Mouse (Mus musculus): Measurements from ENCODE around the gene Adgrg6. TPM values are rescaled to one million over a fixed set of nuclear protein-coding genes. Genes with fewer than 3 reads are reported as not detected.

Adgrg6 gene
- 1.4 and 3.5 TPM in 2 replicates for polyA plus RNA-seq (2014; fragmentation: Nextera tagmentation; extraction: Ambion mirVana)

GRCm38 (mm10) chr10:14544941-14545717, at the start of gene Adgrg6:
Gene Adgrg6, minus strand, starts transcription at chr10:14545659.
- H3K9ac ChIP-seq (replicated peaks; ENCODE audit: low read length) = peak within 1 kb of the TSS; percentile 71
- no peak within 1 kb of the TSS for H3K27ac ChIP-seq (replicated peaks; ENCODE audit: low read depth, low read length)
- H3K4me3 ChIP-seq (ENCODE audit: low read depth, low read length) = peak within 1 kb of the TSS; percentile 74
- peak; percentile 74 for ATAC-seq (replicated peaks; ENCODE audit: insufficient number of reproducible peaks, low FRiP score, low TSS enrichment, low read depth)
- peak; percentile 36 for DNase-seq (ENCODE audit: low spot score)
- under 1% methylated on average over 71 of the region's 81 CpGs for WGBS
- H3K9me3 ChIP-seq (replicated peaks; ENCODE audit: control insufficient read depth, low read length) = no peaks in the 10 kb centered on the region
- H3K4me2 ChIP-seq (ENCODE audit: low read depth, low read length) = peak within 1 kb of the TSS; percentile 100
- peaks cover 6% of the 10 kb centered on the region for H3K27me3 ChIP-seq (ENCODE audit: control insufficient read depth, insufficient read depth, low read length)
- H3K4me1 ChIP-seq (ENCODE audit: control insufficient read depth, insufficient read depth, low read length) = no peaks in the 10 kb centered on the region
- H3K36me3 ChIP-seq (replicated peaks; ENCODE audit: control insufficient read depth, insufficient read depth, low read depth, low read length) = no peaks in the 10 kb centered on the region

- no peak overlapping the region for H3K4me3 ChIP-seq (ENCODE audit: low read depth, low read length)
- ATAC-seq (replicated peaks; ENCODE audit: insufficient number of reproducible peaks, low FRiP score, low TSS enrichment, low read depth) = no peak
- no peaks in the 10 kb centered on the region for H3K36me3 ChIP-seq (replicated peaks; ENCODE audit: control insufficient read depth, insufficient read depth, low read depth, low read length)
- no peak overlapping the region for H3K27ac ChIP-seq (replicated peaks; ENCODE audit: low read depth, low read length)
- H3K4me2 ChIP-seq (ENCODE audit: low read depth, low read length) = no peak overlapping the region
- H3K9ac ChIP-seq (replicated peaks; ENCODE audit: low read length) = no peak overlapping the region
- DNase-seq (ENCODE audit: low spot score) = no peak
- 100% methylated on average over 1 of the region's 1 CpGs for WGBS
- H3K9me3 ChIP-seq (replicated peaks; ENCODE audit: control insufficient read depth, low read length) = no peaks in the 10 kb centered on the region
- no peaks in the 10 kb centered on the region for H3K4me1 ChIP-seq (ENCODE audit: control insufficient read depth, insufficient read depth, low read length)
- no peaks in the 10 kb centered on the region for H3K27me3 ChIP-seq (ENCODE audit: control insufficient read depth, insufficient read depth, low read length)
Observed at GRCm38 (mm10) chr10:14592215-14592614, 46.8 kb upstream of the Adgrg6 start.

- H3K27ac ChIP-seq (replicated peaks; ENCODE audit: low read depth, low read length) = no peak overlapping the region
- no peaks in the 10 kb centered on the region for H3K27me3 ChIP-seq (ENCODE audit: control insufficient read depth, insufficient read depth, low read length)
- H3K36me3 ChIP-seq (replicated peaks; ENCODE audit: control insufficient read depth, insufficient read depth, low read depth, low read length) = no peaks in the 10 kb centered on the region
- ATAC-seq (replicated peaks; ENCODE audit: insufficient number of reproducible peaks, low FRiP score, low TSS enrichment, low read depth) (no peak), DNase-seq (ENCODE audit: low spot score) (no peak)
- H3K9ac ChIP-seq (replicated peaks; ENCODE audit: low read length) = no peak overlapping the region
- no peak overlapping the region for H3K4me3 ChIP-seq (ENCODE audit: low read depth, low read length)
- H3K4me1 ChIP-seq (ENCODE audit: control insufficient read depth, insufficient read depth, low read length) = no peaks in the 10 kb centered on the region
- 88% methylated on average over 2 of the region's 2 CpGs for WGBS
- H3K9me3 ChIP-seq (replicated peaks; ENCODE audit: control insufficient read depth, low read length) = no peaks in the 10 kb centered on the region
- no peak overlapping the region for H3K4me2 ChIP-seq (ENCODE audit: low read depth, low read length)
Observed at GRCm38 (mm10) chr10:14590816-14591215, 45.4 kb upstream of the Adgrg6 start.

GRCm38 (mm10) chr10:14589667-14590066, 44.2 kb upstream of the Adgrg6 start:
- H3K36me3 ChIP-seq (replicated peaks; ENCODE audit: control insufficient read depth, insufficient read depth, low read depth, low read length) = no peaks in the 10 kb centered on the region
- no peak for DNase-seq (ENCODE audit: low spot score)
- no peak overlapping the region for H3K9ac ChIP-seq (replicated peaks; ENCODE audit: low read length)
- H3K27me3 ChIP-seq (ENCODE audit: control insufficient read depth, insufficient read depth, low read length) = no peaks in the 10 kb centered on the region
- no peak overlapping the region for H3K4me3 ChIP-seq (ENCODE audit: low read depth, low read length)
- ATAC-seq (replicated peaks; ENCODE audit: insufficient number of reproducible peaks, low FRiP score, low TSS enrichment, low read depth) = no peak
- no peaks in the 10 kb centered on the region for H3K9me3 ChIP-seq (replicated peaks; ENCODE audit: control insufficient read depth, low read length)
- H3K4me1 ChIP-seq (ENCODE audit: control insufficient read depth, insufficient read depth, low read length) = no peaks in the 10 kb centered on the region
- H3K27ac ChIP-seq (replicated peaks; ENCODE audit: low read depth, low read length) = no peak overlapping the region
- no peak overlapping the region for H3K4me2 ChIP-seq (ENCODE audit: low read depth, low read length)
- WGBS = 90% methylated on average over 6 of the region's 6 CpGs

GRCm38 (mm10) chr10:14583496-14583895, 38.0 kb upstream of the Adgrg6 start:
- Histone ChIP-seq H3K27me3 (ENCODE audit: control insufficient read depth, insufficient read depth, low read length) (no peaks in the 10 kb centered on the region), H3K27ac (replicated peaks; ENCODE audit: low read depth, low read length) (no peak overlapping the region), H3K9ac (replicated peaks; ENCODE audit: low read length) (no peak overlapping the region), H3K4me3 (ENCODE audit: low read depth, low read length) (no peak overlapping the region), H3K4me1 (ENCODE audit: control insufficient read depth, insufficient read depth, low read length) (no peaks in the 10 kb centered on the region), H3K9me3 (replicated peaks; ENCODE audit: control insufficient read depth, low read length) (no peaks in the 10 kb centered on the region), H3K36me3 (replicated peaks; ENCODE audit: control insufficient read depth, insufficient read depth, low read depth, low read length) (no peaks in the 10 kb centered on the region), H3K4me2 (ENCODE audit: low read depth, low read length) (no peak overlapping the region)
- 92% methylated on average over 1 of the region's 1 CpGs for WGBS
- no peak for ATAC-seq (replicated peaks; ENCODE audit: insufficient number of reproducible peaks, low FRiP score, low TSS enrichment, low read depth)
- no peak for DNase-seq (ENCODE audit: low spot score)

- H3K27ac ChIP-seq (replicated peaks; ENCODE audit: low read depth, low read length) = no peak overlapping the region
- WGBS = 60% methylated on average over 4 of the region's 4 CpGs
- DNase-seq (ENCODE audit: low spot score) (peak; percentile 28), ATAC-seq (replicated peaks; ENCODE audit: insufficient number of reproducible peaks, low FRiP score, low TSS enrichment, low read depth) (no peak)
- no peak overlapping the region for H3K9ac ChIP-seq (replicated peaks; ENCODE audit: low read length)
- no peaks in the 10 kb centered on the region for H3K4me1 ChIP-seq (ENCODE audit: control insufficient read depth, insufficient read depth, low read length)
- no peak overlapping the region for H3K4me2 ChIP-seq (ENCODE audit: low read depth, low read length)
- no peaks in the 10 kb centered on the region for H3K9me3 ChIP-seq (replicated peaks; ENCODE audit: control insufficient read depth, low read length)
- H3K36me3 ChIP-seq (replicated peaks; ENCODE audit: control insufficient read depth, insufficient read depth, low read depth, low read length) = no peaks in the 10 kb centered on the region
- H3K27me3 ChIP-seq (ENCODE audit: control insufficient read depth, insufficient read depth, low read length) = no peaks in the 10 kb centered on the region
- H3K4me3 ChIP-seq (ENCODE audit: low read depth, low read length) = no peak overlapping the region
Observed at GRCm38 (mm10) chr10:14574255-14574654, 28.8 kb upstream of the Adgrg6 start.

- no peaks in the 10 kb centered on the region for H3K36me3 ChIP-seq (replicated peaks; ENCODE audit: control insufficient read depth, insufficient read depth, low read depth, low read length)
Observed at GRCm38 (mm10) chr10:14571143-14571542, 25.7 kb upstream of the Adgrg6 start.

GRCm38 (mm10) chr10:14570616-14571015, 25.2 kb upstream of the Adgrg6 start:
- DNase-seq (ENCODE audit: low spot score) = no peak
- no peak overlapping the region for H3K4me3 ChIP-seq (ENCODE audit: low read depth, low read length)
- no peak overlapping the region for H3K27ac ChIP-seq (replicated peaks; ENCODE audit: low read depth, low read length)
- H3K36me3 ChIP-seq (replicated peaks; ENCODE audit: control insufficient read depth, insufficient read depth, low read depth, low read length) = no peaks in the 10 kb centered on the region
- no peak overlapping the region for H3K9ac ChIP-seq (replicated peaks; ENCODE audit: low read length)
- ATAC-seq (replicated peaks; ENCODE audit: insufficient number of reproducible peaks, low FRiP score, low TSS enrichment, low read depth) = no peak
- H3K9me3 ChIP-seq (replicated peaks; ENCODE audit: control insufficient read depth, low read length) = no peaks in the 10 kb centered on the region
- WGBS = 9% methylated on average over 2 of the region's 2 CpGs
- no peaks in the 10 kb centered on the region for H3K4me1 ChIP-seq (ENCODE audit: control insufficient read depth, insufficient read depth, low read length)
- H3K27me3 ChIP-seq (ENCODE audit: control insufficient read depth, insufficient read depth, low read length) = no peaks in the 10 kb centered on the region
- no peak overlapping the region for H3K4me2 ChIP-seq (ENCODE audit: low read depth, low read length)

More at GRCm38 (mm10) chr10:14571143-14571542, 25.7 kb upstream of the Adgrg6 start:
- Histone ChIP-seq H3K9ac (replicated peaks; ENCODE audit: low read length) (no peak overlapping the region), H3K4me3 (ENCODE audit: low read depth, low read length) (no peak overlapping the region), H3K27me3 (ENCODE audit: control insufficient read depth, insufficient read depth, low read length) (no peaks in the 10 kb centered on the region), H3K27ac (replicated peaks; ENCODE audit: low read depth, low read length) (no peak overlapping the region), H3K9me3 (replicated peaks; ENCODE audit: control insufficient read depth, low read length) (no peaks in the 10 kb centered on the region), H3K4me2 (ENCODE audit: low read depth, low read length) (no peak overlapping the region), H3K4me1 (ENCODE audit: control insufficient read depth, insufficient read depth, low read length) (no peaks in the 10 kb centered on the region)
- DNase-seq (ENCODE audit: low spot score) = peak; percentile 13
- no peak for ATAC-seq (replicated peaks; ENCODE audit: insufficient number of reproducible peaks, low FRiP score, low TSS enrichment, low read depth)
